Mouse (Mus musculus): ENCODE measurements around the gene H2afy. TPM values are rescaled to one million over a fixed set of nuclear protein-coding genes. Genes with fewer than 3 reads are reported as not detected.

The H2afy gene
- polyA plus RNA-seq (2015; fragmentation: Nextera tagmentation; extraction: Ambion mirVana), result 76.3 and 80.7 TPM in 2 replicates

GRCm38 (mm10) chr13:56136200-56136599 lies at the start of gene H2afy:
Gene H2afy (minus strand): TSS chr13:56136361.
- Histone ChIP-seq H3K27ac (ENCODE audit: low read length) (peak within 1 kb of the TSS; percentile 79), H3K27me3 (ENCODE audit: control insufficient read depth, insufficient read depth, low read depth, low read length) (no peaks in the 10 kb centered on the region), H3K9me3 (replicated peaks; ENCODE audit: control insufficient read depth, low read length) (no peaks in the 10 kb centered on the region), H3K4me2 (ENCODE audit: low read depth, low read length) (peak within 1 kb of the TSS; percentile 88), H3K36me3 (ENCODE audit: control insufficient read depth, insufficient read depth) (no peaks in the 10 kb centered on the region; the same call in 1 of the 2 replicates), H3K4me3 (ENCODE audit: low read depth, low read length) (peak within 1 kb of the TSS; percentile 87), H3K4me1 (ENCODE audit: control insufficient read depth, low read depth, low read length) (peaks cover 25% of the 10 kb centered on the region), H3K9ac (ENCODE audit: low read depth, low read length) (peak within 1 kb of the TSS; percentile 87)
- ATAC-seq (ENCODE audit: low read depth), result no peak
- WGBS (ENCODE audit: insufficient replicate concordance), result 91% methylated on average over 2 of the region's 2 CpGs

- no peak for ATAC-seq (ENCODE audit: low read depth)
- Histone ChIP-seq H3K4me2 (ENCODE audit: low read depth, low read length) (no peak overlapping the region), H3K4me1 (ENCODE audit: control insufficient read depth, low read depth, low read length) (no peaks in the 10 kb centered on the region; the same call in 1 of the 2 replicates), H3K9me3 (replicated peaks; ENCODE audit: control insufficient read depth, low read length) (no peaks in the 10 kb centered on the region), H3K9ac (ENCODE audit: low read depth, low read length) (no peak overlapping the region), H3K4me3 (ENCODE audit: low read depth, low read length) (no peak overlapping the region), H3K27me3 (ENCODE audit: control insufficient read depth, insufficient read depth, low read depth, low read length) (no peaks in the 10 kb centered on the region), H3K27ac (ENCODE audit: low read length) (no peak overlapping the region), H3K36me3 (ENCODE audit: control insufficient read depth, insufficient read depth) (no peaks in the 10 kb centered on the region)
- WGBS (ENCODE audit: insufficient replicate concordance), result 45% methylated on average over 5 of the region's 5 CpGs
These were observed 47.5 kb upstream of the H2afy start for GRCm38 (mm10) chr13:56183687-56184086.

GRCm38 (mm10) chr13:56181424-56181823 lies 45.3 kb upstream of the H2afy start:
- H3K27ac ChIP-seq (ENCODE audit: low read length), result no peak overlapping the region
- H3K9me3 ChIP-seq (replicated peaks; ENCODE audit: control insufficient read depth, low read length), result no peaks in the 10 kb centered on the region
- 22% methylated on average over 8 of the region's 8 CpGs for WGBS (ENCODE audit: insufficient replicate concordance)
- ATAC-seq (ENCODE audit: low read depth), result 0 out of 2 replicates have a peak, but pooled peaks have one; percentile 22
- no peaks in the 10 kb centered on the region for H3K36me3 ChIP-seq (ENCODE audit: control insufficient read depth, insufficient read depth)
- H3K4me2 ChIP-seq (ENCODE audit: low read depth, low read length), result no peak overlapping the region
- H3K4me1 ChIP-seq (ENCODE audit: control insufficient read depth, low read depth, low read length), result no peaks in the 10 kb centered on the region; the same call in 1 of the 2 replicates
- no peak overlapping the region for H3K9ac ChIP-seq (ENCODE audit: low read depth, low read length)
- no peaks in the 10 kb centered on the region for H3K27me3 ChIP-seq (ENCODE audit: control insufficient read depth, insufficient read depth, low read depth, low read length)
- no peak overlapping the region for H3K4me3 ChIP-seq (ENCODE audit: low read depth, low read length)

- H3K4me2 ChIP-seq (ENCODE audit: low read depth, low read length), result no peak within 1 kb of the TSS
- 0 out of 2 replicates have a peak within 1 kb of the TSS, but pooled peaks have one; percentile 4 for H3K9ac ChIP-seq (ENCODE audit: low read depth, low read length)
- H3K36me3 ChIP-seq (ENCODE audit: control insufficient read depth, insufficient read depth), result no peaks in the 10 kb centered on the region
- no peaks in the 10 kb centered on the region for H3K27me3 ChIP-seq (ENCODE audit: control insufficient read depth, insufficient read depth, low read depth, low read length)
- H3K4me1 ChIP-seq (ENCODE audit: control insufficient read depth, low read depth, low read length), result no peaks in the 10 kb centered on the region; the same call in none of the 2 replicates
- WGBS (ENCODE audit: insufficient replicate concordance), result 64% methylated on average over 16 of the region's 16 CpGs
- ATAC-seq (ENCODE audit: low read depth), result peak; percentile 47
- H3K27ac ChIP-seq (ENCODE audit: low read length), result peak within 1 kb of the TSS; percentile 4; the same call in 1 of the 2 replicates
- peak within 1 kb of the TSS; percentile 38 for H3K4me3 ChIP-seq (ENCODE audit: low read depth, low read length)
- H3K9me3 ChIP-seq (replicated peaks; ENCODE audit: control insufficient read depth, low read length), result no peaks in the 10 kb centered on the region
These were observed 42.4 kb upstream of the H2afy start, which contains the start of gene Tifab for GRCm38 (mm10) chr13:56178416-56179035. Gene Tifab (minus strand): TSS chr13:56178885.

- WGBS (ENCODE audit: insufficient replicate concordance), result 78% methylated on average over 9 of the region's 9 CpGs
These were observed 40.1 kb upstream of the H2afy start for GRCm38 (mm10) chr13:56176310-56176709.

GRCm38 (mm10) chr13:56175848-56176247 lies 39.7 kb upstream of the H2afy start:
- H3K27ac ChIP-seq (ENCODE audit: low read length), result no peak overlapping the region
- H3K4me2 ChIP-seq (ENCODE audit: low read depth, low read length), result no peak overlapping the region; the same call in 1 of the 2 replicates
- no peak overlapping the region for H3K9ac ChIP-seq (ENCODE audit: low read depth, low read length)
- 41% methylated on average over 4 of the region's 4 CpGs for WGBS (ENCODE audit: insufficient replicate concordance)
- H3K36me3 ChIP-seq (ENCODE audit: control insufficient read depth, insufficient read depth), result no peaks in the 10 kb centered on the region
- ATAC-seq (ENCODE audit: low read depth), result no peak
- H3K27me3 ChIP-seq (ENCODE audit: control insufficient read depth, insufficient read depth, low read depth, low read length), result no peaks in the 10 kb centered on the region
- H3K4me3 ChIP-seq (ENCODE audit: low read depth, low read length), result no peak overlapping the region
- H3K4me1 ChIP-seq (ENCODE audit: control insufficient read depth, low read depth, low read length), result no peaks in the 10 kb centered on the region; the same call in 1 of the 2 replicates
- no peaks in the 10 kb centered on the region for H3K9me3 ChIP-seq (replicated peaks; ENCODE audit: control insufficient read depth, low read length)

More at GRCm38 (mm10) chr13:56176310-56176709, 40.1 kb upstream of the H2afy start:
- H3K4me2 ChIP-seq (ENCODE audit: low read depth, low read length), result peak overlapping the region; percentile 9; the same call in 1 of the 2 replicates
- no peak for ATAC-seq (ENCODE audit: low read depth)
- H3K27me3 ChIP-seq (ENCODE audit: control insufficient read depth, insufficient read depth, low read depth, low read length), result no peaks in the 10 kb centered on the region
- no peaks in the 10 kb centered on the region for H3K36me3 ChIP-seq (ENCODE audit: control insufficient read depth, insufficient read depth)
- no peaks in the 10 kb centered on the region; the same call in 1 of the 2 replicates for H3K4me1 ChIP-seq (ENCODE audit: control insufficient read depth, low read depth, low read length)
- H3K9ac ChIP-seq (ENCODE audit: low read depth, low read length), result no peak overlapping the region
- H3K27ac ChIP-seq (ENCODE audit: low read length), result no peak overlapping the region
- peak overlapping the region; percentile 12; the same call in 1 of the 2 replicates for H3K4me3 ChIP-seq (ENCODE audit: low read depth, low read length)
- H3K9me3 ChIP-seq (replicated peaks; ENCODE audit: control insufficient read depth, low read length), result no peaks in the 10 kb centered on the region

- H3K36me3 ChIP-seq (ENCODE audit: control insufficient read depth, insufficient read depth), result no peaks in the 10 kb centered on the region
- H3K27ac ChIP-seq (ENCODE audit: low read length), result peak overlapping the region; percentile 63
- no peak for ATAC-seq (ENCODE audit: low read depth)
- no peaks in the 10 kb centered on the region for H3K27me3 ChIP-seq (ENCODE audit: control insufficient read depth, insufficient read depth, low read depth, low read length)
- H3K9ac ChIP-seq (ENCODE audit: low read depth, low read length), result no peak overlapping the region
- 17% methylated on average over 7 of the region's 7 CpGs for WGBS (ENCODE audit: insufficient replicate concordance)
- no peaks in the 10 kb centered on the region for H3K9me3 ChIP-seq (replicated peaks; ENCODE audit: control insufficient read depth, low read length)
- no peak overlapping the region for H3K4me2 ChIP-seq (ENCODE audit: low read depth, low read length)
- H3K4me3 ChIP-seq (ENCODE audit: low read depth, low read length), result no peak overlapping the region
- H3K4me1 ChIP-seq (ENCODE audit: control insufficient read depth, low read depth, low read length), result no peaks in the 10 kb centered on the region; the same call in 1 of the 2 replicates
These were observed 36.9 kb upstream of the H2afy start for GRCm38 (mm10) chr13:56172901-56173545.

- WGBS (ENCODE audit: insufficient replicate concordance), result 64% methylated on average over 7 of the region's 7 CpGs
- H3K27me3 ChIP-seq (ENCODE audit: control insufficient read depth, insufficient read depth, low read depth, low read length), result no peaks in the 10 kb centered on the region
- H3K4me2 ChIP-seq (ENCODE audit: low read depth, low read length), result no peak overlapping the region
- H3K9ac ChIP-seq (ENCODE audit: low read depth, low read length), result no peak overlapping the region; the same call in 1 of the 2 replicates
- no peak for ATAC-seq (ENCODE audit: low read depth)
- H3K4me3 ChIP-seq (ENCODE audit: low read depth, low read length), result no peak overlapping the region
- H3K4me1 ChIP-seq (ENCODE audit: control insufficient read depth, low read depth, low read length), result no peaks in the 10 kb centered on the region; the same call in 1 of the 2 replicates
- H3K36me3 ChIP-seq (ENCODE audit: control insufficient read depth, insufficient read depth), result no peaks in the 10 kb centered on the region
- H3K9me3 ChIP-seq (replicated peaks; ENCODE audit: control insufficient read depth, low read length), result no peaks in the 10 kb centered on the region
- H3K27ac ChIP-seq (ENCODE audit: low read length), result peak overlapping the region; percentile 63
These were observed 35.9 kb upstream of the H2afy start for GRCm38 (mm10) chr13:56172106-56172505.

GRCm38 (mm10) chr13:56168403-56168781 lies 32.2 kb upstream of the H2afy start:
- Histone ChIP-seq H3K4me3 (ENCODE audit: low read depth, low read length) (no peak overlapping the region), H3K27ac (ENCODE audit: low read length) (no peak overlapping the region), H3K9me3 (replicated peaks; ENCODE audit: control insufficient read depth, low read length) (no peaks in the 10 kb centered on the region), H3K4me1 (ENCODE audit: control insufficient read depth, low read depth, low read length) (no peaks in the 10 kb centered on the region), H3K4me2 (ENCODE audit: low read depth, low read length) (no peak overlapping the region), H3K9ac (ENCODE audit: low read depth, low read length) (no peak overlapping the region), H3K27me3 (ENCODE audit: control insufficient read depth, insufficient read depth, low read depth, low read length) (no peaks in the 10 kb centered on the region), H3K36me3 (ENCODE audit: control insufficient read depth, insufficient read depth) (no peaks in the 10 kb centered on the region)
- 60% methylated on average over 3 of the region's 3 CpGs for WGBS (ENCODE audit: insufficient replicate concordance)
- no peak for ATAC-seq (ENCODE audit: low read depth)

All from liver, embryonic 16.5 days (tissue).